Mouse (Mus musculus) limb, embryonic 12.5 days (tissue): ENCODE measurements around the gene Tox2. TPM values are rescaled to one million over a fixed set of nuclear protein-coding genes. Genes with fewer than 3 reads are reported as not detected.

Experiments used
- ATAC-seq: fragments of 200-750 bp; cut with Nextera tagmentation; 2 replicates; pipeline ENCODE4 v1.8.0; 2017; ENCODE audit warnings: low read depth, moderate TSS enrichment; ENCODE audit not compliant: insufficient number of reproducible peaks, insufficient read depth, low FRiP score, low TSS enrichment
- H3K27ac ChIP-seq: fragments of 300-500 bp; sonication (generic); 2 replicates; pipeline ENCODE4 v1.5.1; 2016; ENCODE audit warnings: mild to moderate bottlenecking, moderate library complexity
- H3K27me3 ChIP-seq: fragments of 300-500 bp; sonication (generic); 2 replicates; pipeline ENCODE4 v1.6.1; 2016; ENCODE audit warnings: mild to moderate bottlenecking, moderate library complexity
- H3K36me3 ChIP-seq: fragments of 300-500 bp; sonication (generic); 2 replicates; pipeline ENCODE4 v1.6.1; 2016; ENCODE audit warnings: mild to moderate bottlenecking, moderate library complexity
- H3K4me1 ChIP-seq: fragments of 300-500 bp; sonication (generic); replicated peaks from 2 replicates; pipeline ENCODE4 v1.6.1; 2016
- H3K4me2 ChIP-seq: fragments of 300-500 bp; sonication (generic); 2 replicates; pipeline ENCODE4 v1.6.1; 2016; ENCODE audit warnings: mild to moderate bottlenecking, moderate library complexity
- H3K4me3 ChIP-seq: fragments of 300-500 bp; sonication (generic); replicated peaks from 2 replicates; pipeline ENCODE4 v1.5.1; 2016; ENCODE audit warnings: mild to moderate bottlenecking
- H3K9ac ChIP-seq: fragments of 300-500 bp; sonication (generic); replicated peaks from 2 replicates; pipeline ENCODE4 v1.6.1; 2016; ENCODE audit warnings: mild to moderate bottlenecking, moderate library complexity
- H3K9me3 ChIP-seq: fragments of 300-500 bp; sonication (generic); 2 replicates; pipeline ENCODE4 v1.6.1; 2016; ENCODE audit warnings: mild to moderate bottlenecking, moderate library complexity
- WGBS: fragments of 180-500 bp; shearing (Covaris S2); methylation state at CpG from one replicate; pipeline ENCODE4 v1.1.7; 2016; 5-methylcytosine and 5-hydroxymethylcytosine counted together
- polyA plus RNA-seq: library from polyadenylated mRNA; unstranded; fragments of >200 nt; fragmentation: Nextera tagmentation; extraction: Ambion mirVana; gene quantifications from 2 replicates; pipeline ENCODE4 v1.2.1, GENCODE M21; 2016

Gene Tox2
- polyA plus RNA-seq, 1 experiment from 2014 or later, result 0.92 TPM

- Histone ChIP-seq H3K4me1 (peaks cover 46% of the 10 kb centered on the region), H3K4me3 (no peak overlapping the region), H3K27ac (0 out of 2 replicates have a peak overlapping the region, but pooled peaks have one; percentile 17), H3K36me3 (no peaks in the 10 kb centered on the region), H3K4me2 (peak overlapping the region; percentile 24), H3K9ac (no peak overlapping the region), H3K27me3 (peaks cover 52% of the 10 kb centered on the region), H3K9me3 (no peaks in the 10 kb centered on the region)
- no peak for ATAC-seq
- WGBS, result 16% methylated on average over 9 of the region's 9 CpGs
Observed at GRCm38 (mm10) chr2:163285335-163285734, 82.4 kb downstream of the Tox2 start.

GRCm38 (mm10) chr2:163285762-163286161, 82.8 kb downstream of the Tox2 start:
- peak overlapping the region; percentile 24; the same call in 1 of the 2 replicates for H3K4me2 ChIP-seq
- H3K36me3 ChIP-seq, result no peaks in the 10 kb centered on the region
- H3K4me3 ChIP-seq, result no peak overlapping the region
- H3K9me3 ChIP-seq, result no peaks in the 10 kb centered on the region
- 37% methylated on average over 7 of the region's 7 CpGs for WGBS
- no peak overlapping the region for H3K9ac ChIP-seq
- H3K4me1 ChIP-seq, result peaks cover 51% of the 10 kb centered on the region
- 0 out of 2 replicates have a peak overlapping the region, but pooled peaks have one; percentile 17 for H3K27ac ChIP-seq
- ATAC-seq, result no peak
- H3K27me3 ChIP-seq, result peaks cover 57% of the 10 kb centered on the region

- ATAC-seq, result peak; percentile 87
Observed at GRCm38 (mm10) chr2:163288881-163289379, 86.0 kb downstream of the Tox2 start.

GRCm38 (mm10) chr2:163296999-163297630, 94.2 kb downstream of the Tox2 start:
- Histone ChIP-seq H3K27me3 (peaks cover 67% of the 10 kb centered on the region), H3K9ac (no peak overlapping the region), H3K4me2 (peak overlapping the region; percentile 23; the same call in 1 of the 2 replicates), H3K4me1 (peaks cover 30% of the 10 kb centered on the region), H3K4me3 (no peak overlapping the region), H3K36me3 (no peaks in the 10 kb centered on the region), H3K9me3 (no peaks in the 10 kb centered on the region), H3K27ac (0 out of 2 replicates have a peak overlapping the region, but pooled peaks have one; percentile 29)
- no peak for ATAC-seq
- WGBS, result 29% methylated on average over 11 of the region's 11 CpGs

More at GRCm38 (mm10) chr2:163288881-163289379, 86.0 kb downstream of the Tox2 start:
- WGBS, result under 1% methylated on average over 21 of the region's 21 CpGs
- Histone ChIP-seq H3K27ac (peak overlapping the region; percentile 67), H3K27me3 (peaks cover 52% of the 10 kb centered on the region), H3K4me1 (peaks cover 59% of the 10 kb centered on the region), H3K9me3 (no peaks in the 10 kb centered on the region), H3K4me2 (peak overlapping the region; percentile 52), H3K36me3 (no peaks in the 10 kb centered on the region), H3K4me3 (no peak overlapping the region; the same call in 1 of the 2 replicates), H3K9ac (no peak overlapping the region)

- Histone ChIP-seq H3K27me3 (peaks cover 74% of the 10 kb centered on the region), H3K27ac (0 out of 2 replicates have a peak overlapping the region, but pooled peaks have one; percentile 29), H3K36me3 (no peaks in the 10 kb centered on the region), H3K9me3 (no peaks in the 10 kb centered on the region), H3K4me3 (no peak overlapping the region), H3K9ac (no peak overlapping the region), H3K4me1 (peaks cover 30% of the 10 kb centered on the region), H3K4me2 (no peak overlapping the region)
- 26% methylated on average over 14 of the region's 14 CpGs for WGBS
- ATAC-seq, result no peak
Observed at GRCm38 (mm10) chr2:163300069-163301060, 97.4 kb downstream of the Tox2 start.

- WGBS, result 41% methylated on average over 5 of the region's 5 CpGs
- H3K9ac ChIP-seq, result no peak overlapping the region
- no peak overlapping the region for H3K27ac ChIP-seq
- ATAC-seq, result no peak
- no peaks in the 10 kb centered on the region for H3K9me3 ChIP-seq
- H3K36me3 ChIP-seq, result no peaks in the 10 kb centered on the region
- H3K4me2 ChIP-seq, result no peak overlapping the region
- peaks cover 29% of the 10 kb centered on the region for H3K4me1 ChIP-seq
- H3K27me3 ChIP-seq, result peaks cover 62% of the 10 kb centered on the region
- H3K4me3 ChIP-seq, result no peak overlapping the region
Observed at GRCm38 (mm10) chr2:163301641-163302040, 98.7 kb downstream of the Tox2 start.

- 12% methylated on average over 9 of the region's 9 CpGs for WGBS
- Histone ChIP-seq H3K4me1 (peaks cover 19% of the 10 kb centered on the region), H3K4me2 (no peak overlapping the region), H3K36me3 (no peaks in the 10 kb centered on the region), H3K27ac (no peak overlapping the region), H3K9me3 (no peaks in the 10 kb centered on the region), H3K9ac (no peak overlapping the region), H3K27me3 (peaks cover 50% of the 10 kb centered on the region), H3K4me3 (no peak overlapping the region)
- no peak for ATAC-seq
Observed at GRCm38 (mm10) chr2:163303037-163303436, 100.1 kb downstream of the Tox2 start.

- WGBS, result 92% methylated on average over 17 of the region's 17 CpGs
Observed at GRCm38 (mm10) chr2:163309376-163309775, 106.5 kb downstream of the Tox2 start.

GRCm38 (mm10) chr2:163310163-163310688, 107.3 kb downstream of the Tox2 start:
- no peaks in the 10 kb centered on the region for H3K9me3 ChIP-seq
- H3K4me2 ChIP-seq, result no peak overlapping the region
- H3K27ac ChIP-seq, result no peak overlapping the region
- no peaks in the 10 kb centered on the region for H3K4me1 ChIP-seq
- no peak overlapping the region for H3K4me3 ChIP-seq
- ATAC-seq, result no peak
- WGBS, result 77% methylated on average over 11 of the region's 11 CpGs
- no peaks in the 10 kb centered on the region for H3K36me3 ChIP-seq
- H3K27me3 ChIP-seq, result 0 out of 2 replicates have a peak, but pooled peaks cover 3% of the 10 kb centered on the region
- no peak overlapping the region for H3K9ac ChIP-seq

More at GRCm38 (mm10) chr2:163309376-163309775, 106.5 kb downstream of the Tox2 start:
- no peak overlapping the region for H3K4me3 ChIP-seq
- H3K27ac ChIP-seq, result no peak overlapping the region
- ATAC-seq, result no peak
- 0 out of 2 replicates have a peak, but pooled peaks cover 3% of the 10 kb centered on the region for H3K27me3 ChIP-seq
- H3K36me3 ChIP-seq, result no peaks in the 10 kb centered on the region
- no peak overlapping the region for H3K4me2 ChIP-seq
- H3K9ac ChIP-seq, result no peak overlapping the region
- H3K4me1 ChIP-seq, result no peaks in the 10 kb centered on the region
- H3K9me3 ChIP-seq, result no peaks in the 10 kb centered on the region

GRCm38 (mm10) chr2:163317281-163317680, 114.4 kb downstream of the Tox2 start:
- no peak for ATAC-seq
- Histone ChIP-seq H3K4me2 (no peak overlapping the region), H3K4me3 (no peak overlapping the region), H3K27me3 (peaks cover 16% of the 10 kb centered on the region), H3K27ac (no peak overlapping the region), H3K4me1 (no peaks in the 10 kb centered on the region), H3K9me3 (no peaks in the 10 kb centered on the region), H3K9ac (no peak overlapping the region), H3K36me3 (no peaks in the 10 kb centered on the region)
- 86% methylated on average over 4 of the region's 4 CpGs for WGBS
